Mouse (Mus musculus) midbrain, embryonic 16.5 days (tissue): ENCODE results near the gene Dgcr2. TPM values are rescaled to one million over a fixed set of nuclear protein-coding genes. Genes with fewer than 3 reads are reported as not detected.

Experiments
- ATAC-seq: fragments of 200-750 bp; cut with Nextera tagmentation; 2 replicates; pipeline ENCODE4 v1.8.0; 2017; ENCODE audit warnings: moderate TSS enrichment
- H3K27ac ChIP-seq: fragments of 300-500 bp; sonication (generic); 2 replicates; pipeline ENCODE4 v1.5.1; 2014; ENCODE audit warnings: mild to moderate bottlenecking, low read length, mixed read lengths
- H3K27me3 ChIP-seq: fragments of 300-500 bp; sonication (generic); 2 replicates; pipeline ENCODE4 v1.6.1; 2014; ENCODE audit warnings: low read depth, low read length, mixed read lengths; ENCODE audit not compliant: control insufficient read depth, insufficient read depth
- H3K36me3 ChIP-seq: fragments of 300-500 bp; sonication (generic); 2 replicates; pipeline ENCODE4 v1.6.1; 2014; ENCODE audit warnings: mild to moderate bottlenecking, low read length, moderate library complexity, mixed read lengths; ENCODE audit not compliant: control insufficient read depth, insufficient read depth
- H3K4me1 ChIP-seq: fragments of 300-500 bp; sonication (generic); 2 replicates; pipeline ENCODE4 v1.6.1; 2014; ENCODE audit warnings: mild to moderate bottlenecking, low read length, mixed read lengths; ENCODE audit not compliant: control insufficient read depth, insufficient read depth
- H3K4me2 ChIP-seq: fragments of 300-500 bp; sonication (generic); 2 replicates; pipeline ENCODE4 v1.6.1; 2014; ENCODE audit warnings: mild to moderate bottlenecking, low read length, mixed read lengths
- H3K4me3 ChIP-seq: fragments of 300-500 bp; sonication (generic); 2 replicates; pipeline ENCODE4 v1.5.1; 2014; ENCODE audit warnings: low read depth, mild to moderate bottlenecking, low read length, moderate library complexity, mixed read lengths
- H3K9ac ChIP-seq: fragments of 300-500 bp; sonication (generic); 2 replicates; pipeline ENCODE4 v1.6.1; 2014; ENCODE audit warnings: low read depth, low read length, mixed read lengths
- H3K9me3 ChIP-seq: fragments of 300-500 bp; sonication (generic); replicated peaks from 2 replicates; pipeline ENCODE4 v1.6.1; 2014; ENCODE audit warnings: mild to moderate bottlenecking, low read length, mixed read lengths; ENCODE audit not compliant: control insufficient read depth, poor library complexity, severe bottlenecking
- WGBS: fragments of 180-500 bp; shearing (Covaris S2); extraction: QIAGEN DNeasy Blood & Tissue Kit; methylation state at CpG from one replicate; pipeline ENCODE4 v1.1.7; 2014; 5-methylcytosine and 5-hydroxymethylcytosine counted together
- polyA plus RNA-seq: library from polyadenylated mRNA; unstranded; fragments of >200 nt; fragmentation: Nextera tagmentation; extraction: Ambion mirVana; gene quantifications from 2 replicates; pipeline ENCODE4 v1.2.1, GENCODE M21; 2015

The Dgcr2 gene
- polyA plus RNA-seq, 1 experiment from 2014 or later = 108 TPM

DNA sequence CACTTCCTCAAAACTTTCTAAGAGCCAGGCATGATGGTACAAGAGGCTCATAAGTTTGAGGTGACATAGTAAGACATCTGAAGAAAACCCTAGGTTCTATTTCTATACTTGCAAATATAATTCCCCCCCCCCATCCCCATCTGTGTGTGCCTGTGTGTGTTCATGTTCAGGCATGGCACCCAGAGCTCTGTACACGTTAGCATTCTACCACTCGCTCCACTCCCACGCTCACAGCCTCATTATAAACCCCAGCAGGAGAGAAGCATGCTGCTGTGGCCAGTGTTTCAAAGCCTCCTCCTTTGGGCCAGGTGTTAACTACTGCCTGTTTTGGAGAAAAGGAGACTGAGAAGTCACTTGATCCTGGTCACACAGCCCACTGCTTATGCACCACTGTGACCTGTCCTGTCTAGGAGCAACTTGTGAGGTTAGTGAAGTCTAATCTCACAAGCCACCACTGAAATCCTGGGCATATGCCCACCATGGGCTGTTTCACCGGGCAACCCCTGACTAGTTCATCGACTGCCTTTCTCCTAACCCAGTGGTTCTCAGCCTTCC is 33.6 kb upstream of the Dgcr2 start:
- Histone ChIP-seq H3K27ac (no peak overlapping the region), H3K4me3 (no peak overlapping the region), H3K4me2 (no peak overlapping the region), H3K9me3 (no peaks in the 10 kb centered on the region), H3K4me1 (peaks cover 6% of the 10 kb centered on the region), H3K27me3 (no peaks in the 10 kb centered on the region), H3K9ac (no peak overlapping the region), H3K36me3 (no peaks in the 10 kb centered on the region)
- WGBS = 72% methylated on average over 5 of the region's 5 CpGs
- no peak for ATAC-seq

DNA sequence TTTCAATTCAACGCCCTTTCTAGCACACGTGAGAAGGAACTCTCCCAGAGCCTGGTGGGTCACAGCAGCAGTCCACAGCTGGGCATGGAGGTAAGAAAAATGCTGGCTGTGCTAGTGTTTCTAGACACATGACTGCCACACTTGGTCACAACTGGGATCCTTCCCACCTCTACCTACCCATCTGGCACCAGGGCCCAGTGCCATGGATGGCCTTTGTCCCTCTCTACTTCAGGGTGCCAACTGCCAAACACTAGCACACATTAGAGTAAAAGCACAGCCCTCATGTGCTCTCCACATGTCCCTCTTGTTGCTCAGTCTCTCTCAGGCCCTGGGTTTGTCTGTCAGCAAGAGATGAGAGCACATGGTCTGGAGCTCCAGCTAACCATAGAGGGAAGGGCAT is 31.3 kb upstream of the Dgcr2 start:
- 58% methylated on average over 2 of the region's 2 CpGs for WGBS
- Histone ChIP-seq H3K4me3 (no peak overlapping the region), H3K4me2 (no peak overlapping the region), H3K9me3 (no peaks in the 10 kb centered on the region), H3K4me1 (peaks cover 15% of the 10 kb centered on the region), H3K27me3 (no peaks in the 10 kb centered on the region), H3K27ac (no peak overlapping the region; the same call in 1 of the 2 replicates), H3K36me3 (peaks cover 10% of the 10 kb centered on the region), H3K9ac (no peak overlapping the region)
- no peak for ATAC-seq

DNA sequence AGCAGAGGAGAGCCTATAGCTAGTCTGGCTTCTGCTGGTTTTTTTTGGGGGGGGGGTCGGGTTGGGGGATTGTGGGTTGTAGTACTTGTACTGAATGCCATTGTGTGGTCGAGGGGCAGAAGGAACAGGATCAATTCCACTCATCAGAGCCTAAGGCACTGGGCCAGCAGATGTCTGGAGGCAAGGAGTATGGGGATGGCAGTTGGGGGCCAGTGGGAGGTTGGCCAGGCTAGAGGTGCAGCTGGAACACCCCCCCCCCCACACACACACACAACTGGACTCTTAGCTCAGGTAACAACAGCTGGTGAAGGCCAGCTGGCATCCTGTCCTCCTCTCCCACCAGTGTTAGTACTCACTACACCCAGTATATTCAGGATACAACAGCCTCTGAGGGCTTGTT is 30.8 kb upstream of the Dgcr2 start:
- H3K4me2 ChIP-seq = peak overlapping the region; percentile 94
- 0% methylated on average over 2 of the region's 2 CpGs for WGBS
- H3K36me3 ChIP-seq = peaks cover 10% of the 10 kb centered on the region
- no peak overlapping the region for H3K4me3 ChIP-seq
- ATAC-seq = peak; percentile 4; the same call in 1 of the 2 replicates
- H3K27ac ChIP-seq = peak overlapping the region; percentile 92
- H3K9me3 ChIP-seq = no peaks in the 10 kb centered on the region
- no peaks in the 10 kb centered on the region for H3K27me3 ChIP-seq
- H3K4me1 ChIP-seq = peaks cover 15% of the 10 kb centered on the region
- H3K9ac ChIP-seq = no peak overlapping the region

DNA sequence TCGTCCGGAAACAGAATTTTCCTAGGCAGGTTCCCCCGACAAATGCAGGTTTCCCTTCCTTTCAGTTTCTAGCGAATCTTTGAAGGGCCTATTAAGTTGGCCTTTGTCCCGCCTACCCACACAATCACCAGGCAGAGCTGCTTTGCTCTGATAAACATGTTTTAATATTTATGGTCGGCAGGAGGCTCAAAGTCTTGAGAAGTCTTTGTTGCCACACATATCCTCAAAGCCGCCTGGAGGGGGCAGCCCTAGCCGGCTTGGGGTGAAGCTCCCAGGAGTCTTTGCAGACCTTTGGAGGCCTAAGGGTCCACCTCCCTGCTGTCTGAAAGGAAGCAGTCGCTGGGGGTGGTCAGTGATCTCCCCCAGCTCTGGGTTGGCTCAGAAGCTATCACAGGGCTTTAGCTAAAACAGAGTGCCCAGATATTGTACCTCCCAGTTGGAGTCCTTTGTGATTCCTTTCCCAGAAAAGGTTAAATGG is 30.3 kb upstream of the Dgcr2 start:
- H3K9me3 ChIP-seq = no peaks in the 10 kb centered on the region

DNA sequence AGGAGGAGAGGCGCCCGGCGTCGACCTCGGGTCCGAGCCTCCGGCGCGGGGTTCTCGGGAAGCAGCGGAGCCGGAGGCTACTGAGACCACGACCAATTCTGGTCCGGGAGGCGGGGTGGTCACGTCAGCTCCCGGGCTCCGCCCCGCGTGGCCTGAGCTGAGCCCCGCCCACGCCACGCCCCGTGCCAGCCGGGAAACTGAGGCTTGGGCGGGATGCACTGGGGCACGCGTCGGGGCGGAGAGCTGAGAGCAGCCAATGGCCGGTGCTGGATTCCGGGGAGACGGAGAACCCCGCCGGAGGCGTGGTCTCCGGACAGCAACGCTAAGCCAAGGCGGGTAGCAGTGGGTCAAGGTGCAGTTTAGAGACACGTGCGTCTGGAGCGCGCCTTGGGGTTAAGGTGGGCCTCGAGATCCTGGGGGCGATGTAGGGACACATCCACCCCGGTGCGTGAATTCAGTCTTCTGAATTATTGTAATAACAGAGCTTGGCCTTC is 29.8 kb upstream of the Dgcr2 start, which contains the start of gene Slc25a1:
Gene Slc25a1, minus strand, starts transcription at position 133 of the 494 bp plus-strand sequence.
- H3K9me3 ChIP-seq = no peaks in the 10 kb centered on the region
- H3K36me3 ChIP-seq = peaks cover 10% of the 10 kb centered on the region
- peak within 1 kb of the TSS; percentile 92 for H3K27ac ChIP-seq
- peaks cover 16% of the 10 kb centered on the region for H3K4me1 ChIP-seq
- peak; percentile 86 for ATAC-seq
- H3K9ac ChIP-seq = peak within 1 kb of the TSS; percentile 95
- peak within 1 kb of the TSS; percentile 94 for H3K4me2 ChIP-seq
- H3K4me3 ChIP-seq = peak within 1 kb of the TSS; percentile 88
- H3K27me3 ChIP-seq = no peaks in the 10 kb centered on the region
- 0% methylated on average over 46 of the region's 47 CpGs for WGBS

More for the DNA sequence above, 30.3 kb upstream of the Dgcr2 start:
- Histone ChIP-seq H3K9ac (peak overlapping the region; percentile 95), H3K4me3 (peak overlapping the region; percentile 88), H3K27ac (peak overlapping the region; percentile 92), H3K36me3 (peaks cover 10% of the 10 kb centered on the region), H3K4me2 (peak overlapping the region; percentile 94), H3K4me1 (peaks cover 15% of the 10 kb centered on the region), H3K27me3 (no peaks in the 10 kb centered on the region)
- peak; percentile 49 for ATAC-seq
- WGBS = 0% methylated on average over 9 of the region's 9 CpGs

DNA sequence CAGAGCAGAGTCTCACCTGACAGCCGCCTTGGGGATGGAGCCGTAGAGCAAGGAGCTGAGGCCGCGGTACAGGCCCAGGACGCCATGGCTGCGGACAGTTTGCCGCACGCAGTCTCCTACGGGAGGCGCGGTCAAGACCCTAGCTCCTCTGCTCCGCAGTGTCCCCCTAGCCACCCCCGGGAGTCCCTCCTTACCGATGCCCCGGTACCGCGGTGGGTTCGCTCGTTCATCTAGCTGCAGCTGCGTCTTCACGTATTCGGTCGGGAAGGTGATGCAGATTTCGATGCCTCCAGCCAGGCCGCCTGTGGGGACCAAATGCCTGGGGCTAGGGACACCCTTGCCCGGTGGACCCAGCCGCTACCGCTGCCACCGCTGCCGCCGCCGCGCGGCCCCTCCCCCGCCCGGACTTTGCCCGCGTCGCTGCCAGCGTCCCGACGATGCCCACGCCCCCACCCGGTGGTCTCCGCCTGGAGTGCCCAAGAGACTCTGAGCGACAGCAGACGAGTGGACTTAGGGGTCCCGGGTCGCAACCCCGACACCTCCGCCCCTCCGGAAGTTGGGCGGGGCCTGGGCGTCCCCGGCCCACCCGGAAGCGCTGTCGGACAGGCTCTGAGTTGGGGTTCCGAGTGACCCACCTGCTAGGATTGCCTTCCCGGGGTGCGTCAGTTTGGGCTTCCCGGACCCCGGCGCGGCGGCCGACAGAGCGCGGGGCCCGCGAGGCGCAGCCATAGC is 29.2 kb upstream of the Dgcr2 start:
- peak overlapping the region; percentile 94 for H3K4me2 ChIP-seq
- WGBS = under 1% methylated on average over 69 of the region's 72 CpGs
- H3K36me3 ChIP-seq = peaks cover 10% of the 10 kb centered on the region
- peak overlapping the region; percentile 95 for H3K9ac ChIP-seq
- peaks cover 23% of the 10 kb centered on the region for H3K4me1 ChIP-seq
- peak; percentile 23 for ATAC-seq
- peak overlapping the region; percentile 88 for H3K4me3 ChIP-seq
- no peaks in the 10 kb centered on the region for H3K27me3 ChIP-seq
- H3K27ac ChIP-seq = peak overlapping the region; percentile 92
- no peaks in the 10 kb centered on the region for H3K9me3 ChIP-seq

DNA sequence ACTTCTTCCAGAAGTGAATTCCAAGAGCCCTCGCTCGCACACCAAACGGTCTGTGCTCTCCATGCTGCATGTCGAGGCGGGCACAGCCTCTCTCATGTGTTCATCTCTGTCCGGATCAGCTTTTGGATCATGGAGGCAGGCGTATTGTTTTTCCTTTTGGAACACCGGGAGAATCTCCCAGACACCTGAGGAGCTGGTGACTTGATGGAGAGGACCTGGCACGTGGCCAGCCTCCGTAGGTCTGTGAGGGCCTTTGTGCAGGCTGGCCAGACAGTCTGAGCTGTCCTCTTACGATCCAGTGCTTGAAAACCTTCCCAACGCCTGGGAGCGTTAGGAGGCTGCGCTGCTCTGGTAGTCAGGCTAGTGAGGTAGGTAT is 23.8 kb upstream of the Dgcr2 start:
- peaks cover 30% of the 10 kb centered on the region for H3K4me1 ChIP-seq
- ATAC-seq = peak; percentile 14
- peak overlapping the region; percentile 89 for H3K27ac ChIP-seq
- WGBS = 2% methylated on average over 14 of the region's 14 CpGs
- peak overlapping the region; percentile 78 for H3K4me2 ChIP-seq
- peaks cover 1% of the 10 kb centered on the region for H3K27me3 ChIP-seq
- no peaks in the 10 kb centered on the region for H3K9me3 ChIP-seq
- peaks cover 10% of the 10 kb centered on the region for H3K36me3 ChIP-seq
- H3K9ac ChIP-seq = peak overlapping the region; percentile 87
- peak overlapping the region; percentile 70 for H3K4me3 ChIP-seq

DNA sequence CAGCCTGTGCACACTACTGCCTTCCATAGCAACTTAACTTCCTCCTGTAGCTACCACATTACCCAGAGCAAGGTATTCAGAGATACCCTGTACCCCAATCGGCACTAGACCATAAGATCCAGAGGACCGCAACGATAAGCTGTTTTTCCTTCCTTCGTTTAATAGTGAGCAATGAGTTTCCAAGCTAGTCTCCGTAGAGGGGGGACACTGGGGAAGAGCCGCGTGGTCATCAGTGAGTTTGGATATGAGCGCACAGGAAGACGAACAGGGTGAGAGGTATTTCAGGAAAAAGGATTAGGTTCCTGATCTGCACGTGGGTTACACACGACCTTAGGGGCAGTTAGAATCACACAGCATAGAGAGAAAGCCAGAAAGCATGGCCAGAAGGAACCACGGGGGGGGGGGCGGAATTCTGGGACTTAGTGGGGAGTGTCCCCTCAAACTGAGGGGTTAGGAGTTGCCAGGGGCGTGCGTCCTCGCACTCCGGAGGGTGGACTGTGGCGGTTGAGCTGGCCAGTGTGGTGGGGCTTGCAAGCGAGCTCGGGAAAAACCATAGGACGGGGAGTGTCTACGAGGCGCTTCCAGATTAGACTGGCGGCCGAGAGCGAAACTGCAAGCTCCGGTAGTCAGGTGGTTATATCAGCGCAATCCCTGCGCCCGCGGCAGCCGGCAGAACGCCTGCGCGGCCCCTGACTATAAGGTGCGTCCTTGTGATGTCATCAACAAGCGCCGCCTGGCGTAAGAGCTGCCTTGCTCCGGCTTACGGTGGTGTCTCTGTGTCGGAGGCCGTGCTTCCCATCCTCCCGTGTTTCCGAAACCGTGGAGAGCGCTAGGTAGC is 23.2 kb upstream of the Dgcr2 start:
- H3K9ac ChIP-seq = peak overlapping the region; percentile 87
- WGBS = 2% methylated on average over 46 of the region's 47 CpGs

More for the DNA sequence above, 23.2 kb upstream of the Dgcr2 start:
- H3K9me3 ChIP-seq = no peaks in the 10 kb centered on the region
- H3K4me3 ChIP-seq = peak overlapping the region; percentile 70
- peaks cover 7% of the 10 kb centered on the region for H3K27me3 ChIP-seq
- peaks cover 26% of the 10 kb centered on the region for H3K4me1 ChIP-seq
- ATAC-seq = peak; percentile 92
- H3K27ac ChIP-seq = peak overlapping the region; percentile 89
- H3K4me2 ChIP-seq = peak overlapping the region; percentile 78
- peaks cover 10% of the 10 kb centered on the region for H3K36me3 ChIP-seq
